Mouse (Mus musculus) small intestine, adult 2 months (tissue): Measurements from ENCODE around the gene Nup133.

Experiments used
- CTCF ChIP-seq: fragments of 200-500 bp; IDR thresholded peaks from 2 replicates; pipeline ENCODE4 v1.5.1; 2012; ENCODE audit warnings: low read depth, mild to moderate bottlenecking, control low read depth, inconsistent platforms, low read length, moderate library complexity, mixed read lengths; ENCODE audit not compliant: insufficient replicate concordance, insufficient read length; ENCODE audit errors: extremely low read depth
- POLR2A ChIP-seq: fragments of 200-500 bp; IDR thresholded peaks from 2 replicates; pipeline ENCODE4 v1.6.1; 2012; ENCODE audit warnings: low read depth, mild to moderate bottlenecking, control low read depth, inconsistent platforms, low read length, moderate library complexity

GRCm38 (mm10) chr8:123887163-123887562, 61.9 kb downstream of the Nup133 start:
- TF ChIP-seq POLR2A (no peak), CTCF (no peak)
